Mouse (Mus musculus) CH12.LX (cell line): Measurements from ENCODE around the gene Slc15a1. TPM values are rescaled to one million over a fixed set of nuclear protein-coding genes. Genes with fewer than 3 reads are reported as not detected.

Experiments used
- DNase-seq: peaks from one replicate; pipeline ENCODE4 v3.0.0-alpha.2; 2013; ENCODE audit errors: extremely low read depth
- H3K27ac ChIP-seq: 2 replicates; pipeline ENCODE4 v1.5.1; 2012; ENCODE audit warnings: low read depth, mild to moderate bottlenecking, control low read depth, moderate library complexity; ENCODE audit not compliant: insufficient read depth
- H3K27me3 ChIP-seq: replicated peaks from 2 replicates; pipeline ENCODE3; 2012; ENCODE audit warnings: inconsistent platforms
- H3K36me3 ChIP-seq, 2 experiments: replicated peaks in 1 of 2; 2 replicates each; pipeline versions ENCODE3 to v1.6.1; 2012; ENCODE audit warnings: inconsistent platforms in 1 of 2, low read length in 1 of 2, mild to moderate bottlenecking in 1 of 2, mixed read lengths in 1 of 2, moderate library complexity in 1 of 2; ENCODE audit not compliant: control insufficient read depth in 1 of 2, insufficient read depth in 1 of 2
- H3K4me1 ChIP-seq, 2 experiments: 2 replicates each; pipeline ENCODE4 v1.6.1; 2012; ENCODE audit warnings: inconsistent platforms in 1 of 2, moderate library complexity in 1 of 2; ENCODE audit not compliant: insufficient read depth in 2 of 2, control insufficient read depth in 1 of 2
- H3K4me2 ChIP-seq: 2 replicates; pipeline ENCODE4 v1.6.1; 2012; ENCODE audit warnings: low read depth, mild to moderate bottlenecking, control low read depth; ENCODE audit not compliant: poor library complexity, insufficient read depth, severe bottlenecking
- H3K4me3 ChIP-seq, 3 experiments: fragments of 150-350 bp in 1 of 3; sonication (generic) in 1 of 3; replicated peaks in 1 of 3; 2 replicates each; pipeline versions ENCODE3 to v1.5.1; 2011 to 2012; ENCODE audit warnings: low read depth in 2 of 3, low read length in 2 of 3, mild to moderate bottlenecking in 2 of 3, moderate library complexity in 2 of 3, control low read depth in 1 of 3, improper control_type of control experiment in 1 of 3, inconsistent platforms in 1 of 3, mixed read lengths in 1 of 3; ENCODE audit not compliant: poor library complexity in 1 of 3
- H3K79me2 ChIP-seq: replicated peaks from 2 replicates; pipeline ENCODE4 v1.6.1; 2012; ENCODE audit warnings: mild to moderate bottlenecking, moderate library complexity; ENCODE audit not compliant: control insufficient read depth, poor library complexity, insufficient read depth, severe bottlenecking; ENCODE audit errors: extremely low read depth
- H3K9ac ChIP-seq: 2 replicates; pipeline ENCODE4 v1.6.1; 2012; ENCODE audit warnings: low read depth, mild to moderate bottlenecking, control low read depth, moderate library complexity; ENCODE audit not compliant: insufficient read depth
- H3K9me3 ChIP-seq: replicated peaks from 2 replicates; pipeline ENCODE3; 2012; ENCODE audit warnings: low read length, inconsistent platforms, mixed read lengths
- CHD1 ChIP-seq: IDR thresholded peaks from 2 replicates; pipeline ENCODE4 v1.6.1; 2012; ENCODE audit warnings: low read depth, low read length, improper control_type of control experiment, inconsistent platforms
- CTCF ChIP-seq, 2 experiments: IDR thresholded peaks in 1 of 2; conservative IDR thresholded peaks in 1 of 2; 2 replicates each; pipeline ENCODE4 v1.5.1; 2011 to 2012; ENCODE audit warnings: low read depth in 2 of 2, low read length in 2 of 2, improper control_type of control experiment in 1 of 2, inconsistent platforms in 1 of 2, mild to moderate bottlenecking in 1 of 2, moderate library complexity in 1 of 2
- E2F4 ChIP-seq: IDR thresholded peaks from 2 replicates; pipeline ENCODE4 v1.6.1; 2011; ENCODE audit warnings: low read depth, low read length, improper control_type of control experiment; ENCODE audit not compliant: insufficient replicate concordance
- ETS1 ChIP-seq: conservative IDR thresholded peaks from 2 replicates; pipeline ENCODE4 v1.6.1; 2012; ENCODE audit warnings: low read depth, mild to moderate bottlenecking, inconsistent platforms, low read length, improper control_type of control experiment, moderate library complexity
- GABPA ChIP-seq: IDR thresholded peaks from 2 replicates; pipeline ENCODE4 v1.6.1; 2012; ENCODE audit warnings: low read depth, low read length, improper control_type of control experiment, inconsistent platforms; ENCODE audit not compliant: insufficient replicate concordance
- HCFC1 ChIP-seq: IDR thresholded peaks from 2 replicates; pipeline ENCODE4 v1.6.1; 2012; ENCODE audit warnings: low read depth, mild to moderate bottlenecking, inconsistent platforms, low read length, improper control_type of control experiment
- IRF4 ChIP-seq: IDR thresholded peaks from 2 replicates; pipeline ENCODE4 v1.6.1; 2014; ENCODE audit warnings: low read depth, mild to moderate bottlenecking, inconsistent platforms, low read length, improper control_type of control experiment
- JUN ChIP-seq: IDR thresholded peaks from 2 replicates; pipeline ENCODE4 v1.6.1; 2011; ENCODE audit warnings: low read depth, mild to moderate bottlenecking, low read length, improper control_type of control experiment, moderate library complexity; ENCODE audit not compliant: insufficient read depth
- JUND ChIP-seq: conservative IDR thresholded peaks from 2 replicates; pipeline ENCODE4 v1.6.1; 2011; ENCODE audit warnings: low read depth, low read length, improper control_type of control experiment
- MAFK ChIP-seq: IDR thresholded peaks from 2 replicates; pipeline ENCODE4 v1.6.1; 2011; ENCODE audit warnings: low read length, improper control_type of control experiment; ENCODE audit not compliant: insufficient replicate concordance
- MAX ChIP-seq: IDR thresholded peaks from 2 replicates; pipeline ENCODE4 v1.6.1; 2011; ENCODE audit warnings: low read length, improper control_type of control experiment
- MAZ ChIP-seq: IDR thresholded peaks from 2 replicates; pipeline ENCODE4 v1.6.1; 2012; ENCODE audit warnings: low read depth, mild to moderate bottlenecking, inconsistent platforms, low read length, improper control_type of control experiment, moderate library complexity
- MEF2A ChIP-seq: IDR thresholded peaks from 2 replicates; pipeline ENCODE4 v1.6.1; 2014; ENCODE audit warnings: low read depth, mild to moderate bottlenecking, inconsistent platforms, low read length, improper control_type of control experiment, borderline replicate concordance
- MXI1 ChIP-seq: IDR thresholded peaks from 2 replicates; pipeline ENCODE4 v1.6.1; 2011; ENCODE audit warnings: mild to moderate bottlenecking, low read depth, low read length, improper control_type of control experiment
- NELFE ChIP-seq: IDR thresholded peaks from 2 replicates; pipeline ENCODE4 v1.6.1; 2011; ENCODE audit warnings: low read depth, low read length, improper control_type of control experiment
- POLR2A ChIP-seq: IDR thresholded peaks from 2 replicates; pipeline ENCODE4 v1.6.1; 2011; ENCODE audit warnings: low read depth, mild to moderate bottlenecking, improper control_type of control experiment, low read length
- POLR2AphosphoS2 ChIP-seq: IDR thresholded peaks from 2 replicates; pipeline ENCODE4 v1.6.1; 2011; ENCODE audit warnings: low read depth, low read length, improper control_type of control experiment
- TBP ChIP-seq: conservative IDR thresholded peaks from 2 replicates; pipeline ENCODE4 v1.6.1; 2011; ENCODE audit warnings: low read depth, low read length, improper control_type of control experiment
- UBTF ChIP-seq: IDR thresholded peaks from 2 replicates; pipeline ENCODE4 v1.6.1; 2012; ENCODE audit warnings: low read depth, mild to moderate bottlenecking, inconsistent platforms, low read length, improper control_type of control experiment, moderate library complexity
- ZKSCAN1 ChIP-seq: IDR thresholded peaks from 2 replicates; pipeline ENCODE4 v1.6.1; 2012; ENCODE audit warnings: low read depth, inconsistent platforms, low read length, improper control_type of control experiment, borderline replicate concordance
- ZNF384 ChIP-seq: IDR thresholded peaks from 2 replicates; pipeline ENCODE4 v1.6.1; 2012; ENCODE audit warnings: low read depth, low read length, improper control_type of control experiment, inconsistent platforms
- dilution Hi-C: fragments of 300-500 bp; cut with MboI; formaldehyde crosslinking; loops from 2 replicates; pipeline ENCODE4 v1.14.3; 2020; ENCODE audit warnings: low sequenced_read_pairs; ENCODE audit not compliant: extremely low pct_unique_long_range_greater_than_20kb, extremely low pct_ligation_motif_present
- in situ Hi-C: fragments of 300-500 bp; cut with MboI; formaldehyde crosslinking; loops from 3 replicates; pipeline ENCODE4 v1.14.3; 2019; ENCODE audit warnings: low sequenced_read_pairs, low pct_ligation_motif_present, low pct_unique_long_range_greater_than_20kb, mixed read lengths
- polyA plus RNA-seq: library from polyadenylated mRNA; unstranded; fragments of >175 nt; gene quantifications from 2 replicates; pipeline ENCODE4 v1.2.1, GENCODE M21; 2012; ENCODE audit warnings: low read depth; ENCODE audit not compliant: insufficient read length
- total RNA-seq, 2 experiments: library from RNA; depleted of rRNA; stranded (reverse); fragments of 300-350 nt in 1 of 2; fragments of >200 nt in 1 of 2; gene quantifications; 2 replicates each; pipeline ENCODE4 v1.2.3; 2012 to 2014

The Slc15a1 gene
- total and polyA plus RNA-seq, 3 experiments = 0.04 to 0.19 TPM; not detected in 1

DNA sequence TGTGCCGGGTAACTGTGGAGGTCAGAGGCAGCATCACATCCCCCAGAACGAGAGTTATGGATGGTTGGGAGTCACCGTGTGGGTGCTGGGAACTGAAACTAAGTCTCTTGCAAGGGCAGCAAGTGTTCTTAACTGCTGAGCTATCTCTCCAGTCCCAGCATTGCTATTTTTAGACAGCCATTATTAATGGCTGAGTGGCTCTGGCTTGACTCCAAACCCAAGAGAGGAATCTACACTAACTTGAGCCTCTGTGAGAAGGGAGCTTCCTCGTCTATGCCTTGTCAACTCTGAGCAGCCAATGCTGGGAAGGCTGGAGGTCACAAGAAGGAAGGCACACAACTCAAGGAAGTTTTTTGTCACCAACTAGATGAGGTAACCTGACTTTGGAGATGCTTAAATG lies 16.7 kb upstream of the Slc15a1 start:
- Histone ChIP-seq H3K27ac (no peak overlapping the region), H3K4me2 (no peak overlapping the region), H3K9me3 (no peaks in the 10 kb centered on the region), H3K4me3 (no peak overlapping the region), H3K79me2 (no peaks in the 10 kb centered on the region), H3K4me1 (peaks cover 6 to 16% of the 10 kb centered on the region in 2 experiments), H3K36me3 (no peaks in the 10 kb centered on the region), H3K9ac (no peak overlapping the region), H3K27me3 (no peaks in the 10 kb centered on the region)
- dilution Hi-C loops (no loop called here), in situ Hi-C loops (no loop called here)
- no peak for DNase-seq
- TF ChIP-seq MAX (no peak), HCFC1 (no peak), MXI1 (no peak), MEF2A (no peak), E2F4 (no peak), IRF4 (no peak), JUN (no peak), ETS1 (no peak), JUND (no peak)

DNA sequence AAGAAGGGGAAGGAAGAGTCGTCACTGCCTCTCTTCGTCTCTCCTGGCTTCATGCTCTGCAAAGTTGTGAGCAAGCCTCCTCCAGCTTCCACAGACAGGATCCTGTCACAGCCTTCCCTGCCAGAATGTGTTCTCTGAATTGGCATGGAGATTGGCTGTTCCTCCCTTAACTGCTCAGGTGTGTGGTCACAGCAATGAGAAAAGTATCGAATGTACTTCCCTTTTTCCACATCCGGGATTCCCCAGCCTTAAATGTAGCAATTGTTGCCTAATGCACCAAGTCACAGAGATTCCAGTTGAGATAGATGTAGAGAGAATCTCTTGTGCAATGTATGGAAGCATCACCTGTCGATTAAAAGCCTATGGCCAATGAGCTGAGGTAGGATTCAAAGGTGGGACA lies 11.8 kb upstream of the Slc15a1 start:
- Histone ChIP-seq H3K79me2 (no peaks in the 10 kb centered on the region), H3K36me3 (no peaks in the 10 kb centered on the region), H3K27me3 (no peaks in the 10 kb centered on the region), H3K9ac (no peak overlapping the region), H3K9me3 (no peaks in the 10 kb centered on the region), H3K4me3 (no peak overlapping the region), H3K4me2 (no peak overlapping the region), H3K27ac (no peak overlapping the region), H3K4me1 (peaks cover 5 to 10% of the 10 kb centered on the region in 2 experiments)
- in situ Hi-C loops = no loop called here
- TF ChIP-seq HCFC1 = no peak
- no peak for TF ChIP-seq MXI1
- no peak for TF ChIP-seq UBTF
- no peak for TF ChIP-seq POLR2AphosphoS2
- TF ChIP-seq CTCF (conservative IDR thresholded peaks at IDR 0.05 in 1 of 2, IDR thresholded peaks at IDR 0.05 in 1 of 2; ENCODE audit: low read depth in 2 of 2, low read length in 2 of 2) = no peak
- TF ChIP-seq IRF4 = no peak
- no peak for TF ChIP-seq MAFK
- no peak for TF ChIP-seq ZKSCAN1
- no peak for TF ChIP-seq POLR2A
- dilution Hi-C loops = no loop called here
- no peak for DNase-seq

- H3K27ac ChIP-seq = no peak overlapping the region
- no peaks in the 10 kb centered on the region for H3K79me2 ChIP-seq
- H3K9ac ChIP-seq = no peak overlapping the region
- TF ChIP-seq HCFC1 (no peak), NELFE (no peak), MAZ (no peak), TBP (no peak), GABPA (no peak), CHD1 (no peak), MAFK (no peak), ZNF384 (no peak), JUN (no peak)
- H3K9me3 ChIP-seq = peaks cover 12% of the 10 kb centered on the region
- no peak overlapping the region for H3K4me2 ChIP-seq
- peaks cover 0 to 3% of the 10 kb centered on the region in 2 experiments; a peak in 1 of 4 replicates for H3K4me1 ChIP-seq
- dilution Hi-C loops = no loop called here
- in situ Hi-C loops = no loop called here
- no peak overlapping the region for H3K4me3 ChIP-seq
- DNase-seq = no peak
- no peaks in the 10 kb centered on the region for H3K36me3 ChIP-seq
- no peaks in the 10 kb centered on the region for H3K27me3 ChIP-seq
Observed at GRCm38 (mm10) chr14:121508929-121509328, 3.9 kb upstream of the Slc15a1 start.
